Mouse (Mus musculus) urinary bladder, postnatal 25 days (tissue): ENCODE data around the gene Gstp3.
"Not testable (repeated sequence)": the region's sequence is repeated elsewhere in the genome, so short reads cannot be mapped to it uniquely, and the experiment has no call there.

Experiments
- DNase-seq: peaks from one replicate; pipeline ENCODE4 v3.0.0; 2022; ENCODE audit warnings: low spot score

Gene Gstp3

DNA sequence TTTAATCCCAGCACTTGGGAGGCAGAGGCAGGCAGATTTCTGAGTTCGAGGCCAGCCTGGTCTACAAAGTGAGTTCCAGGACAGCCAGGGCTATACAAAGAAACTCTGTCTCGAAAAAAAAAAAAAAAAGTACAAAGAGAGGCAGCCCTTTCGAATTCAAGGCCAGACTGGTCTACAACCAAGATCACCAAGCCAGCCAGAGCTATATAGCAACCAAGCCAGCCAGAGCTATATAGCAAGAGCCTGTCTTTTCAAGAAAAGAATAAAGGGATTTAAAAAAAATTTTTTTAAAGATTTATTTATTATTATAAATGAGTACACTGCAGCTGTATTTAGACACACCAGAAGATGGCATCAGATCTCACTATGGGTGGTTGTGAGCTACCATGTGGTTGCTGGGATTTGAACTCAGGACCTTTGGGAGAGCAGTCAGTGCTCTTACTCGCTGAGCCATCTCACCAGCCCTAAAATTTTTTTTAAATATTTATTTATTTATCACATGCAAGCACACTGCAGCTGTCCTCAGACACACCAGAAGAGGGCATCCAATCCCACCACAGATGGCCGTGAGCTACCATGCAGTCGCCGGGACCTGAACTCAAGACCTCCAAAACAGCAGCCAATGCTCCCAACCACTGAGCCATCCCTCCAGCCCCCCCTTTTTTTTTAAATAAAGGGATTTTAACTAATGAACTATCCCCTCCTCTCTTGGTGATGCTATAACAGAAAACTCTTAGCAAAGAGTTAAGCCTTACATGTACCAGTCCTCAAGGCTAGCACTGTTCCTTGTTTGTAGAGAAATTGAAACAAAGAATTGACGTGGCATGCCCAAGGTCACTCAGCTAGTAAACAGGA, 902 bp upstream of the Gstp3 start:
- not testable (repeated sequence) for DNase-seq

GRCm38 (mm10) chr19:4058581-4058980, 788 bp downstream of the Gstp3 start:
- DNase-seq, result no peak

DNA sequence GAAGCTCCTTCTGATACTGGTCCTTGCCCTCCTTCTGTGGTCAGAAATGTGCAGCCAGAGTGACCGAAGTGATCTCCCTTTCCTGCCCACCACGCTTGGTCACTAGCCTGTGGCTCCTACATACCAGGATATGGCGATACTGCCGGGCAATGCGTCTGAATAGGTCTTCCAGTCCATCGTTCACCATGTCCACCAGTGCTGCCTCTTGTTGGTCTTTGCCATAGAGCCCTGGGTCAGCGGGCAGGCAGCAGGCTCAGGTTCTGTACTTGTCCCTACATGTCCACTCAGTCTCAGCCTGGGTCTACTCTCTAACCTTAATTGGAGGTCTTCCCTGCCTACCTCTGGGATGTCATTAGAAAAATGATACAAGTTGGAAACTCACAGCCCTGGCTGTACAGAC, 1.4 kb downstream of the Gstp3 start:
- no peak for DNase-seq

- no peak for DNase-seq
These were observed 2.0 kb downstream of the Gstp3 start for GRCm38 (mm10) chr19:4057389-4057788.

- no peak for DNase-seq
These were observed 2.6 kb downstream of the Gstp3 start for GRCm38 (mm10) chr19:4056727-4057126.

- DNase-seq, result no peak
These were observed 3.2 kb downstream of the Gstp3 start for GRCm38 (mm10) chr19:4055947-4056693.

DNA sequence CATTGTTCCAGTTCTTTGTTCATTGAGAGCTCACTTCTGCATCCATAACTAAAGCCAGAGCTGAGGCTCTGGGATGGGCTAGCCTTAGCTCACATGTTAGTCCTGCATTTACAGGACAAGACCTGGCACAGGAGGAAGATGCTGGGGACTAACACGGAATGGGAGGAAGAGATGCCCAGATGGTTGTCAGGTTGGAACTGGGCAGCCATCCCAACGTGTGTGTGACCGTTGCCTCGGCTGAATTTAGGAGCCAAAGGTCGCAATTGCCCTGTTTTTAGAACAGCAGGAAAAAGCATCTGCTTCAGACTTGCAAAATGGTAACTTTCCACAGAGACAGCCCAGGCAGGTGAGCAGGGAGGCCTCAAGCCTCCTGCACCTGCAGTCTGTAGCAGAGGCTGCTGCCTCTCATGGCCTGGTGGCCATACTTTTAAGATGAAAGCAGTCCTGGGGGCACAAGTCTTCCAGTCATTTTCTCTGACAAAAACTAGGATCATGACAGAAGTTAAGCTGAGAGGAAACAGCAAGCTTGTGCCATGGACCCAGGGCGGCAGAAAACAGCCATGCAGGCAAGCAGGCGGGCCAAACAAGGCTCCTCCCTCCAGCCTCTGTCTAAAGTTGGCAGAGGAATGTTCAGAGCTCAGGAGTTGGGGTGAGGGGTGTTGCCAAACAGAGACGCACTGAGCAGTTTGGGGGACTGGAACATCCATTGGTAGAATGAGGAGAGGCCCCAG, 4.0 kb downstream of the Gstp3 start:
- no peak for DNase-seq

GRCm38 (mm10) chr19:4054613-4055012, 4.8 kb downstream of the Gstp3 start:
- DNase-seq, result no peak

DNA sequence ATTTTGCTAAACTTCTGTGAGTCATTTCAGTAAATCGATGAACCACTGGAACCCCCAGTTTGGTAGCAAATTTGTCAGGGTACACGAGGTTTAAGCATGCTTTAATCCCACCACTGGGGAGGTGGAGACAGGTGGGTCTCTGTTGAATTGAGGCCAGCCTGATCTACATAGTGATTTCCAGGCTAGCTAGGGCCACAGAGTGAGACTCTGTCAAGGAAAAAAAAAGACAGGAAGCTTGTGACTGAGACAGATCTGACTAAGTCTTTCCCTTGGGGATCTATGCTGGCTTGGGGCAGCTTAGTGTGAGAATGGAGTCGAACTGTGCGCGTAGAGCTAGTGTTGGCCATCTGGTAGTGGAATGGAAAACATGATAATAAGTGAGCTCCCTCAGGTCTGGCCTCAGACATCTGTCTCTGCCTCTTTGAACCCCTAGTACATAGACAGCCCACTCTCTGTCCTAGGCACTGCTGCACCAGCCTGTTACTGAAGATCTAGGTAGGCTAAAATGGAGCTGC, 6.8 kb downstream of the Gstp3 start:
- DNase-seq, result no peak

- peak; percentile 69 for DNase-seq
These were observed 7.4 kb downstream of the Gstp3 start for GRCm38 (mm10) chr19:4051741-4052515.

- DNase-seq, result no peak
These were observed 8.4 kb downstream of the Gstp3 start for GRCm38 (mm10) chr19:4051016-4051415.

DNA sequence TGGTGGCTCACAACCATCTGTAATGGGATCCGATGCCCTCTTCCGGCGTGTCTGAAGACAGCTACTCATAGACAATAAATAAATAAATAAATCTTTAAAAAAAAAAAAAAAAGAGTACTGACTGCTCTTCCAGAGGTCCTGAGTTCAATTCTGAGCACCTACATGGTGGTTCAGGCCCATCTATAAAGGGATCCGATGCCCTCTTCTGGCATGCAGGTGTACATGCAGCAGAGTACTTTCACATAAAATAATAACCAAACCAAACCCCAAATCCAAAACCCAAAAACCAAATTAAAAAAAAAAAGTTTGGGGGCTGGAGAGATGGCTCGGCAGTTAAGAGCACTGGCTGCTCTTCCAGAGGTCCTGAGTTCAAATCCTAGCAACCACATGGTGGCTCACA, 10.3 kb downstream of the Gstp3 start:
- DNase-seq, result not testable (repeated sequence)

DNA sequence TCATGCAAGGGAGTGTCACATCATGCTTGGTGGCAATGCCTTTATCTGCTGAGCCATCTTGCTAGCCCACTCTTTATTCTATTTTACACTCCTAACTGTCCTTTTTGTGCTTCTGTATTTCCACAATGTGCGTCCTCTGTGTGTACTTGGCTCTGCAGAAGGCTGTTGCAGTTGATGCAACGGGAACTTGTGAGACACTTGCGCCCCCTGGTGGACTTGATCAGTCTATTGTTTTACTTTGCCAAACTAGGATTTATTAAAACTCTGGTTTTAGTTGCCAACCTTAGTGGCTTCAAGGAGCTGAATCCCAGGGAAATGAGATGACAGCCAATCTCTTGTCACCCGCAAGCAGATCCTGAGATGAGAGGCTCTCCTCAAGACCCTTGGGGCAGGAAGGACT, 11.5 kb downstream of the Gstp3 start:
- DNase-seq, result peak; percentile 77

DNA sequence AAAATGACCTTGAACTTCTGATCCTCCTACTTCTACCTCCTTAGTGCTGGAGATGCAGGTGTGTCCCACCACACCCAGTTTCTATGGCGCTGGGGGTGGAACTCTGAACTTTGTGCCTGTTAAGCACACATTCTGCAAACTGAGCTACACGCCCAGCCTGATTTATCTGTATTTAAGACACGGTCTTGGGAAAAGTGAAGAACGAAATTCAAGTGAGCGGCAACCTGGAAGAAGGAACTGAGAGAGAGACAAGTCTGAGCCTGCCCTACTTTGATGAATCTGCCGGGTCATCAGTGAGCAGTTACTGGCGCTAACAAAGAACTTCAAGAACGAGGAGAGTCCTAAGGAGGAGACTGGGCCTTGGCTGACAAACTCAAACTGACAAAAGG, 12.5 kb downstream of the Gstp3 start:
- no peak for DNase-seq

DNA sequence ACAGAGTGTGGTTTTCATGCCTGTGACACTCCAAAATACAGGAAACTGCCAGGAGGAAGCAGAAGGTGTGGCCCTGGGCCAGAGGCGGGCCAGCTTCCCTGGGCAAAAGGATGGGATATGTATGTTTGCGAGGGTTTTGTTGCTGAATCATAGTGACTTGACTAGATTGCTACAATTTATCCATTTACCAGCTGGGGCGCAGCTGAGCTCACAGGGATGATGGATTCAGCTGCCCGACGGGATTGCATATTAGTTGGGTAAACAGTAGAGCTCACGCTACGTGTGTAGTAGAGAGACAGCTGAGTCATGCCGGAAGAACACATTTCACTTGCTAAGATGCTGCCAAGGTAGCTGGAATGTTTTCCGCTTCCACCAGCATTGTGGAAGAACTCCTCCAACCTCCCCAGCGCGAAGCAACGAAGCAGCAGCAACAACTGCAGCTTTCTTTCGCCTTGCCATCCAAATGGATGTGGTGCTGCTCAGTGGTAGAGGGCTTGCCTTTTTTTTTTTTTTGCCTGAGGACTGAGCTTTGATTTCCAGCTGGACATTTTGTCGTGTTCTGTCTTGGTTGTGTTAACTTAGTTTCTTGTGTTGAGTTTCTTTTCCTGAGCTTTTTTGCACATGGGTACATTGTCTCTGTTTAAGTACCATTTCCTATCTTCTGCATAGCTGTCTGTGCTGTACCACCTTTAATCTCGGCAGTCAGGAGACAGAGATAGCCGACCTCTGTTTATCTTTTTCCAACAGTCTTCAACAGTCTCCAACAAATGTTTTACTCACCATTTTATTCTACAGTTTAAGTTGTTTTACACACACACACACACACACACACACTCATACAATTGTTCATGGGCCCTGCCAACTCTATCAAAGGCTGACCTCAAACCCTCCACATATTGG, 13.2 kb downstream of the Gstp3 start, which contains the start of gene Gstp2:
Gene Gstp2 (minus strand): TSS at position 58 of the 900 bp plus-strand sequence.
- peak; percentile 69 for DNase-seq

DNA sequence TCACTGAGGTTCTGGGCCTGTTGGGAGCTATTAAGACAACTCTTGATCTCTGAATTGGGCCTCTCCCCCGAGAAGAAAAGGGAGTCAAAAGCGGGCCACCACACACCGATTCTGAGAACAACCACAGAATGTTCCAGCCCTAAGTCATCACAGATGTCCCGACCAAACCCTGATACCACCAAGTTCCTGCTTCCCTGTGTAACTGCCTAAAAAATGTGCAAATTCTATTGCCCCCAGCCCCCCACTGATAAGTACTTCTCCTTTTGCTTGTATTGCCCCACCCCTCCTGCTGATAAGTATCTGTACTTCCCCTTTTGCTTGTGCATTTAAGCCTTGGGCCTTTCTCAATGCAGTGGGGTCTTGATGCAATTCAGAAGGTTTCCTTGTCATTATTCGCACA, 15.3 kb downstream of the Gstp3 start:
- not testable (repeated sequence) for DNase-seq

DNA sequence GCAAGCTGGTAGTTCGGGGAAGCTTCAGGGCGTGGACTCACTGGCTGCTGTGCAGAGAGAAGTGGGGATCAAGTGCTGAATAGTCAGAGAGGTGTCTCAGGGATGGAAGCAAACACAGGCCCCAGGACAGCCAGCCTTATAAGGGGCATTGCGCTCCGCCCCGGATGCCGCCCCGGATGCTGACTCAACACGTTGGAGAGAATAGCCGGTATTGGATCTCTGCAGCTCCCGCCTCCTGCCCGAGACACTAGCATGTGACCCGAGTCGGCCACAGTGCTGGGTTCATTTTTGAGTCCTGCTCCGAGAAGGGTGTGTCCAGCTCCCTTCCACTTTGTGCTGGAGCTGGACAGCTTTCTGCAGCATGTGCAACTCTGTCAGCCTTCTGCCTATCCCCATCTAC, 17.2 kb downstream of the Gstp3 start:
- DNase-seq, result no peak

GRCm38 (mm10) chr19:4041500-4041899, 17.9 kb downstream of the Gstp3 start:
- DNase-seq, result not testable (repeated sequence)

DNA sequence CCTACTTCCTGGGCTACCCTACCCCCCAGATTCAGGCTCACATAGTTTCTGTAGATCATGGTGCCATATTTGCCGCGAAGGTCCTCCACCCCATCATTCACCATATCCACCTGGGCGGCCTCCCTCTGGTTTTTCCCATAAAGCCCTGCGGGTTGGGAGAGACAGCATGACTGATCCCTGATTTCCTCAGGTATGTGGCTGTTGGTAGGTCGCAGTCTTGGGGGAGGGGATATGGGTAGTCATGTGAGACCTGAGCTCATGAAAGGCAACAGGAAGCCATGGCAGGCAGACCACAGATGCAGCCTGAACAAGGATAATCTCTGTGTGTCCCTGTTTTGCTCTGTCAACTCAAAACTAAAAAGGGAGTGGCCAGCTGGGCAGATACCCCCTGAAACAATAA, 18.4 kb downstream of the Gstp3 start:
- not testable (repeated sequence) for DNase-seq

- peak; percentile 89 for DNase-seq
These were observed 21.6 kb downstream of the Gstp3 start, which contains the start of gene Gstp1 for GRCm38 (mm10) chr19:4037788-4038232. TSS of gene Gstp1 (minus strand) at chr19:4037985.
